Mouse (Mus musculus): ENCODE measurements around the gene Trim30b. TPM values are rescaled to one million over a fixed set of nuclear protein-coding genes. Genes with fewer than 3 reads are reported as not detected.
"Not testable (repeated sequence)": the region's sequence is repeated elsewhere in the genome, so short reads cannot be mapped to it uniquely, and the experiment has no call there.

The Trim30b gene
- total RNA-seq (2021), result not detected
- long read RNA-seq, result 0 reads

DNA sequence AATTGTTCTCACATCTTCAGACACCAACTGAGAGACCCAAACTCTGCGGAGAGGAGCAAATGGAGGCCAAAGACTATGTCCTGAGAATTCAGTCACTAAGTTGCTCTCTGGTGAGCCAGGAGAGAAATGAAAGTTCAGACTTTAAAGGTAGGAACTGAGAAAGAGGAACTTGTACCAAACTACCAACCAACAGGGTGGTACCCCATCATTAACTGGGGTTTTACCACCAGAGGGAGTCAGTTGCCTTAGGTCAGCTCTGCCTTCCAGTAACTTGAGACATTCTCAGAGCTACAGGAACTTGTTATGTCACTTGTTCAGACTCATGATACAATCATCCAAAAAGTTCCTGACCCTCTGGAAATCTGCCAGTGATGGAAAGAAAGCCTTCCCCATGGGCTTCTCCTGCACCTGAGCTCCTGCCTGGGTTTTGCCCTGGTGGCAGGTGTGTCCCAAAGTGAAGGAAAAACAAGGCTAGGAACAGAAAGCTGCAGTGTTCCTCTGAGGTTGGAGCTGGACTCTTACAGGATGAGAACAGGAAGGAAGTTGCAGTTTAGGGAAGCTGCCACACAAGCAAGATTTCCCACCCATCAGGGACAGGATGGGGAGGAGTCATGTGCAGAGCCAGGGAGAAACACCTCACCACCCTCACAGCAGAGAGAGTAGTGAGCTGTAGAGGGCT, at the start of gene Trim30b:
TSS of gene Trim30b (minus strand) at position 149 of the 679 bp plus-strand sequence.
- no peak for DNase-seq (ENCODE audit: low spot score in 2 of 2)

GRCm38 (mm10) chr7:104404460-104404950, 34.8 kb upstream of the Trim30b start:
- no peak for DNase-seq (ENCODE audit: low spot score in 2 of 2)

- DNase-seq (ENCODE audit: low spot score in 2 of 2), result no peak
Observed at GRCm38 (mm10) chr7:104401140-104401539, 31.5 kb upstream of the Trim30b start.

DNA sequence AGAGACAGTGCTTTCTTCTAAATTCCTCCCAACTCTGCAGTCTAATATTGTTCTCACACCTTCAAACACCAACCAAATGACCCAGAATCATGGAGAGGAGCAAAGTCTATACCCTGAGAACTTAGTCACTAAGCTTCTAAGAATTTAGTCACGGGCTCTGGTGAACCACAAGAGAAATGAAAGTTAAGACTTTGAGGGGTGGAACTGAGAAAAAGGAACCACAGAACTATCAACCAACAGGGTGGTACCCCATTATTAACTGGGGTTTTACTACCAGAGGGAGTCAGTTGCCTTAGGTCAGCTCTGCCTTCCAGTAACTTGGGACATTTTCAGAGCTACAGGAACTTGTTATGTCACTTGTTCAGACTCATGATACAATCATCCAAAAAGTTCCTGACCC, 31.0 kb upstream of the Trim30b start, which contains the start of gene Trim30c:
TSS of gene Trim30c (minus strand) at position 140 of the 400 bp plus-strand sequence.
- DNase-seq (ENCODE audit: low spot score in 2 of 2), result no peak

- no peak for DNase-seq (ENCODE audit: low spot score in 2 of 2)
Observed at GRCm38 (mm10) chr7:104398492-104398891, 28.8 kb upstream of the Trim30b start.

GRCm38 (mm10) chr7:104366339-104366738, 3.3 kb downstream of the Trim30b start:
- DNase-seq (ENCODE audit: low spot score in 2 of 2), result no peak

DNA sequence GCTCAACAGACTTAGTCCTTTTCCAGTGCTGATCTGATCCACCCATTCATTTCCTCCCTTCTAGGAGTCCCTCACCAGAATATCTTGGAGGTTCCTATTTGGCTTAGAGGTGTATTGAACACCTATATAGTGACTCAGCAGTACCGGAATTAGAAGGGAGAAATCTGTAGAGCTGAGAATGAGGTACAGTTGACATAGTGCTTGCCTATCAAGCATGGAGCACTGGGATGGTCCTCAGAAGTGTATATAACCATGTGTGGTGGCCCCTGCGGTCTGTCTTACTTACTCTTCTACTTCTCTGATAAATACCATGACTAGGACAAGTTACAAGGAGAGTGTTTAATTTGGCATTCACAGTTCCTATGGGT, 16.1 kb downstream of the Trim30b start:
- no peak for DNase-seq (ENCODE audit: low spot score in 2 of 2)

GRCm38 (mm10) chr7:104352717-104353599, 16.7 kb downstream of the Trim30b start, which contains the start of gene Trim12c:
Gene Trim12c (minus strand): TSS chr7:104353362.
- DNase-seq (ENCODE audit: low spot score in 2 of 2), result peak; percentile 6 to 15

- DNase-seq (ENCODE audit: low spot score in 2 of 2), result not testable (repeated sequence)
Observed at GRCm38 (mm10) chr7:104348043-104348442, 21.6 kb downstream of the Trim30b start.

DNA sequence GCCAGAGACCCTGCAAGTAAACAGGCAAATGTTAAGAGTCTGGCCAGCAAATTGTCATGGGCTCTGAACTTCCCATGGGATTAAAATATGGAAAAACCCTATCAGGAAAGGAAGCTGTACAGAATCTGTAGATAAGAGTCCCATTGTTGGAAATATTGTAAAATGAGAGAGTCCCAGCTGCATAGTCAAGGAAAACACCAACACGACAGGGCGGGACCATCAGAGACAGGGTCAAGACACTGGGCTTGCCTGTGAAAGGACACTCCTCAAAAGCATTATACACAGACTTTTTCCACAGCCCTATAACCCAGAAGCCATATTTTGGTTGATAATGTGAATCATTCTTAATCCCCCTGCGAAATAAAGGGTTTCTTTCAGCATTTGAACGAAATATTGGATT, 28.9 kb downstream of the Trim30b start:
- not testable (repeated sequence) for DNase-seq (ENCODE audit: low spot score in 2 of 2)

DNA sequence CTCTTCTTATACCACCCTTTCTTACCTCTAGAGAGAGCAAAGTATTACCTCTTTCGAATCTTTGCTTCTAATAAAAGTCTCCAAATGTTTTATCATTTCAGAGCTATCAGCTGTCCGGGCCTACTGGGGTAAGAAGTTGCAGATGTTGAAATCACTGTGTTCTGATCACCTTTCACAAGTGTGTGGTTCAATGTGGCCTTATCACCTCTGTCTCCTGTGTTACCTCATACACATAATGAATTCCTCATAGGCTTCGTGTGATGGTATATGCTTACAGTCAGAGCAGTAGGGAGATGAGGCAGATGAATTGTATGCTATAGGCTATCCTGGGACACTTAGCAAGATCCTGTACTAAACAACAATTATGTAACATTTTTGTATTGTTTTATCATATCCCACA, 34.1 kb downstream of the Trim30b start:
- DNase-seq (ENCODE audit: low spot score in 2 of 2), result not testable (repeated sequence)

DNA sequence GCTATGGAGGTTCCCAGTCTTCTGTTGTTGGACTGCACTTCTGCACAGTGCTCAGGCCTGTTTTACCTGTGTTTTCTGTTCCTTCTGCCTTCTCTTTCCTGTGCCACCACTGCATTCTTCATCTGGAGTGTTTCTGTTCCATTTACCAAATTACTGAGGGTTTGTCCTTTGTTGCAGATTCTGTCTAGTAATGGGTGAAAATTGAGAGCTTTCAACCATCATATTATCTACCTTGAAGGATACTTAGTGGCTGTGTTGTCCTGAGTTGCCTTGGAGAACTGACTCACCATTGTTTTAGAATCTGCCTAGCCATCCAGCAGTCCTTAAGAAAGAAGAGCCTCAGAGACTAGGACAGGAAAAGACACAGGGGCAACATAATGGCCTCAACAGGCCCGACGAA, 40.5 kb downstream of the Trim30b start, which contains the start of gene Trim34b:
TSS of gene Trim34b (plus strand) at position 301 of the 400 bp plus-strand sequence.
- DNase-seq (ENCODE audit: low spot score in 2 of 2), result not testable (repeated sequence)

DNA sequence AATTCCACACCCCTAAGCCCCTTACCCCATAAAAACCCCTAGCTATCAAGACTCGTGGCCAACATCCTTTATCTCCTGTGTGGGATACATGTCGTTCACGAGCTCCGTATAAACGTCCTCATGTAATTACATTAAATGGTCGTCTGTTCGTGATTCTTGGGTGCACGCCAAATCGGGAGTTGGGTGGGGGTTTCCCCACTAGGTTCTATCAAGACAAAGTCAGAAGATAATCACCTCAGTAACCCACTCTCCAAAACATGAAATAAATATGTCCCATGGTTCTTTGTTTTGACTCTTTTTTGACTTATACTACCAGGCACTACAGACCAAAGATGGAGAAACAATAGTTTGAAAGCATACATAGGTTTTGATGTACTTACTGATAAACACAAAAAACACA, 47.7 kb downstream of the Trim30b start:
- DNase-seq (ENCODE audit: low spot score in 2 of 2), result no peak

- DNase-seq (ENCODE audit: low spot score in 2 of 2), result not testable (repeated sequence)
Observed at GRCm38 (mm10) chr7:104315369-104316080, 54.2 kb downstream of the Trim30b start, which contains the start of gene Trim12a. Gene Trim12a (minus strand): TSS chr7:104315466.

- DNase-seq (ENCODE audit: low spot score in 2 of 2), result no peak
Observed at GRCm38 (mm10) chr7:104314796-104315353, 54.8 kb downstream of the Trim30b start.

Other genes with a start within 250 kb of the Trim30b start
- gene Ubqln5, start 240.1 kb downstream of the Trim30b start, total RNA-seq (2021), result not detected
- gene Olfr643, start 232.5 kb downstream of the Trim30b start, total RNA-seq (2021), result not detected
- gene Ubqln3, start 226.6 kb downstream of the Trim30b start, total RNA-seq (2021), result not detected
- gene Ubqlnl, start 219.3 kb downstream of the Trim30b start, total RNA-seq (2021), result not detected
- gene Olfm5, start 205.1 kb downstream of the Trim30b start, total RNA-seq (2021), result not detected
- gene Olfr648, start 186.5 kb downstream of the Trim30b start, total RNA-seq (2021), result under 1 TPM; 0.11 to 0.18 TPM
- gene Olfr649, start 173.9 kb downstream of the Trim30b start, total RNA-seq (2021), result not detected
- under 1 TPM; 0.41 to 0.47 TPM for gene Trim6, start 151.1 kb downstream of the Trim30b start, total RNA-seq (2021)
- gene Trim34a, start 125.4 kb downstream of the Trim30b start, total RNA-seq (2021), result 1 to 10 TPM; 1.1 to 1.2 TPM
- under 1 TPM; 0.42 to 0.62 TPM for gene Trim5, start 81.8 kb downstream of the Trim30b start, total RNA-seq (2021)
- gene Trim12a, start 54.4 kb downstream of the Trim30b start, total RNA-seq (2021), result 1 to 10 TPM; 2.1 to 2.2 TPM
- gene Trim34b, start 40.4 kb downstream of the Trim30b start, total RNA-seq (2021), result not detected
- 1 to 10 TPM; 1.4 to 1.9 TPM for gene Trim12c, start 16.5 kb downstream of the Trim30b start, total RNA-seq (2021)
- under 1 TPM in 1 of 2 experiments, not detected in 1; 0.25 TPM for gene Trim30c, start 31.0 kb upstream of the Trim30b start, total RNA-seq (2021)
- gene Trim30a, start 95.3 kb upstream of the Trim30b start, total RNA-seq (2021), result under 1 TPM; 0.67 to 0.73 TPM
- gene Trim30d, start 138.0 kb upstream of the Trim30b start, total RNA-seq (2021), result under 1 TPM; 0.37 to 0.38 TPM
- not detected for gene Olfr651, start 180.2 kb upstream of the Trim30b start, total RNA-seq (2021)
- gene Olfr652, start 191.0 kb upstream of the Trim30b start, total RNA-seq (2021), result not detected
- gene Olfr653, start 207.4 kb upstream of the Trim30b start, total RNA-seq (2021), result not detected
- not detected for gene Olfr654, start 217.1 kb upstream of the Trim30b start, total RNA-seq (2021)
- gene Olfr655, start 231.9 kb upstream of the Trim30b start, total RNA-seq (2021), result not detected
- not detected for gene Olfr656, start 244.1 kb upstream of the Trim30b start, total RNA-seq (2021)